Mouse (Mus musculus): Measurements from ENCODE around the gene Olfr156. TPM values are rescaled to one million over a fixed set of nuclear protein-coding genes. Genes with fewer than 3 reads are reported as not detected.
"Not testable (repeated sequence)": the region's sequence is repeated elsewhere in the genome, so short reads cannot be mapped to it uniquely, and the experiment has no call there.

Gene Olfr156
- polyA plus RNA-seq, 1 experiment from 2014 or later = not detected

GRCm38 (mm10) chr4:43838326-43838725, 14.6 kb upstream of the Olfr156 start:
- no peaks in the 10 kb centered on the region for H3K27me3 ChIP-seq (replicated peaks; ENCODE audit: control insufficient read depth, insufficient read depth, low read length)
- H3K9ac ChIP-seq (ENCODE audit: low read depth, low read length) = no peak overlapping the region
- H3K4me1 ChIP-seq (ENCODE audit: control insufficient read depth, insufficient read depth, low read length) = no peaks in the 10 kb centered on the region
- H3K27ac ChIP-seq (replicated peaks; ENCODE audit: low read depth, low read length) = no peak overlapping the region
- ATAC-seq (ENCODE audit: low read depth) (no peak), DNase-seq (ENCODE audit: low spot score) (no peak)
- no peaks in the 10 kb centered on the region for H3K36me3 ChIP-seq (ENCODE audit: control insufficient read depth, insufficient read depth, low read length)
- H3K9me3 ChIP-seq (ENCODE audit: control insufficient read depth, low read length) = 0 out of 2 replicates have a peak, but pooled peaks cover 5% of the 10 kb centered on the region
- whole genome bisulfite sequencing = 61% methylated on average over 3 of the region's 3 CpGs
- H3K4me3 ChIP-seq (ENCODE audit: low read depth, low read length) = no peak overlapping the region
- no peak overlapping the region for H3K4me2 ChIP-seq (ENCODE audit: low read depth, low read length)

DNA sequence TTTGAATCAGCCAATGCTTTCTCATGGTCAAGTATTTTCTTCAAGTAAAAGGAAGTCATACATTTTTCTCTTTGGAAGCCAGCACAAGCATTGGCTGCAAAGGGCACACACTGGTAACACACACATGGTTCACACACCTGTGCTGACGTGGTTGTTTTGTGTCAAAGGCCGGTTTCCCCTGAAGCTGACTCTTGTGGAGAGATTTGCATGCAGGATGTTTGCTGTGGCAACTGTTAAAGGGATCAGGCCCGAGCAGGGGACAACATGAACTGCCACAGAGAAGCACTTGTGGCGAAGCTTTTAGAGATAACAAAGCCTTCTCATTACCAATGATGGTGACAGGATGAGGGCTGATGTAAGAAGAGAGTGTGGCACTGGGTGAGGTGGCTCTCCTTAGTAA, 11.1 kb upstream of the Olfr156 start:
- Histone ChIP-seq H3K4me1 (ENCODE audit: control insufficient read depth, insufficient read depth, low read length) (no peaks in the 10 kb centered on the region), H3K36me3 (ENCODE audit: control insufficient read depth, insufficient read depth, low read length) (no peaks in the 10 kb centered on the region), H3K9me3 (ENCODE audit: control insufficient read depth, low read length) (no peaks in the 10 kb centered on the region), H3K9ac (ENCODE audit: low read depth, low read length) (no peak overlapping the region), H3K27ac (replicated peaks; ENCODE audit: low read depth, low read length) (no peak overlapping the region), H3K27me3 (replicated peaks; ENCODE audit: control insufficient read depth, insufficient read depth, low read length) (no peaks in the 10 kb centered on the region), H3K4me3 (ENCODE audit: low read depth, low read length) (no peak overlapping the region), H3K4me2 (ENCODE audit: low read depth, low read length) (no peak overlapping the region)
- DNase-seq (ENCODE audit: low spot score) (no peak), ATAC-seq (ENCODE audit: low read depth) (no peak)
- 70% methylated on average over 4 of the region's 4 CpGs for whole genome bisulfite sequencing

DNA sequence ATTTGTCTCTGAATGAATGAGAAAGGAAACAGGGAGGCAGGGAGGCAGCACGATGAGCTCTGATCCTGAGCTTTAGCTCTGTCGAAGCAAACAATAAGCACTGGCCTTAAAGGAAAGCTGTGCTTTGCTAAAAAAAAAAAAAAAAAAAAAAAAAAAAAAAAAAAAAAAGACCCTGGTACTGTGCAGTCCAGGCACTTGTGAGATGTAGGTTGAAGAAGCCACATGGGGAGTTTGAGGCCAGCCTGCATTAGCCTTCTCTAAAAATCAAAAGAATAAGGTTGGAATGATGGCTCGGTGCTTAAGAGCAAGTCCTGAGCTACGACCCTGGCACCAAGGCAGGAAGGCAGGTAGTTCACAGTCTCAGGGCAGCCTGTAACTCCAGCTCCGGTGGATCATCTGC, 10.1 kb upstream of the Olfr156 start:
- DNase-seq (ENCODE audit: low spot score) = no peak
- H3K4me3 ChIP-seq (ENCODE audit: low read depth, low read length) = no peak overlapping the region
- H3K27ac ChIP-seq (replicated peaks; ENCODE audit: low read depth, low read length) = no peak overlapping the region
- no peak overlapping the region for H3K4me2 ChIP-seq (ENCODE audit: low read depth, low read length)
- H3K36me3 ChIP-seq (ENCODE audit: control insufficient read depth, insufficient read depth, low read length) = no peaks in the 10 kb centered on the region
- ATAC-seq (ENCODE audit: low read depth) = no peak
- H3K4me1 ChIP-seq (ENCODE audit: control insufficient read depth, insufficient read depth, low read length) = no peaks in the 10 kb centered on the region
- 68% methylated on average over 5 of the region's 5 CpGs for WGBS
- no peaks in the 10 kb centered on the region for H3K9me3 ChIP-seq (ENCODE audit: control insufficient read depth, low read length)
- H3K27me3 ChIP-seq (replicated peaks; ENCODE audit: control insufficient read depth, insufficient read depth, low read length) = no peaks in the 10 kb centered on the region
- no peak overlapping the region for H3K9ac ChIP-seq (ENCODE audit: low read depth, low read length)

- Histone ChIP-seq H3K4me2 (ENCODE audit: low read depth, low read length) (no peak overlapping the region), H3K4me1 (ENCODE audit: control insufficient read depth, insufficient read depth, low read length) (no peaks in the 10 kb centered on the region), H3K9me3 (ENCODE audit: control insufficient read depth, low read length) (no peaks in the 10 kb centered on the region), H3K27me3 (replicated peaks; ENCODE audit: control insufficient read depth, insufficient read depth, low read length) (no peaks in the 10 kb centered on the region), H3K36me3 (ENCODE audit: control insufficient read depth, insufficient read depth, low read length) (no peaks in the 10 kb centered on the region), H3K27ac (replicated peaks; ENCODE audit: low read depth, low read length) (no peak overlapping the region), H3K4me3 (ENCODE audit: low read depth, low read length) (no peak overlapping the region), H3K9ac (ENCODE audit: low read depth, low read length) (no peak overlapping the region)
- 72% methylated on average over 5 of the region's 5 CpGs for WGBS
- ATAC-seq (ENCODE audit: low read depth) (no peak), DNase-seq (ENCODE audit: low spot score) (no peak)
Measured at GRCm38 (mm10) chr4:43832031-43832430, 8.3 kb upstream of the Olfr156 start.

DNA sequence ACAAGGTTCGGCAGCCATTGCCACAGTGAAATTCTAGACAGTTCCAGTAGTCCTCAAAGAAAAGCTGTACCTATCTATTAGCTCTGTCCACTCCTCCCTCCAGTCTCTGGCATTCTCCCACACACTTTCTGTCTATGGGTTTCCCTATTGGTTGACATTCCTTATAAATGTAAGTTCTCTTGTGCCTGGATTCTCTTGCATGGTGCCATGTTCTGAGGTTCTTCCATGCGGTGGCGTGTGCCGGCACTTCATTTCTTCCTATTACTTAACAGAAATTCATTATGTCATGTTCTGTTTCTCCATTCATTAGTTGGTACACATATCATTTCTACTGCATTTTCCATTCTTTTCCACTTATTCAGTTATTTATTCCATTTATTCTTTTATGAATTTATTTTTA, 5.1 kb upstream of the Olfr156 start:
- ATAC-seq (ENCODE audit: low read depth) (no peak), DNase-seq (ENCODE audit: low spot score) (no peak)
- no peak overlapping the region for H3K27ac ChIP-seq (replicated peaks; ENCODE audit: low read depth, low read length)
- WGBS = 90% methylated on average over 4 of the region's 4 CpGs
- no peaks in the 10 kb centered on the region for H3K9me3 ChIP-seq (ENCODE audit: control insufficient read depth, low read length)
- H3K4me1 ChIP-seq (ENCODE audit: control insufficient read depth, insufficient read depth, low read length) = no peaks in the 10 kb centered on the region
- H3K9ac ChIP-seq (ENCODE audit: low read depth, low read length) = no peak overlapping the region
- no peak overlapping the region for H3K4me2 ChIP-seq (ENCODE audit: low read depth, low read length)
- H3K27me3 ChIP-seq (replicated peaks; ENCODE audit: control insufficient read depth, insufficient read depth, low read length) = no peaks in the 10 kb centered on the region
- H3K36me3 ChIP-seq (ENCODE audit: control insufficient read depth, insufficient read depth, low read length) = no peaks in the 10 kb centered on the region
- no peak overlapping the region for H3K4me3 ChIP-seq (ENCODE audit: low read depth, low read length)

DNA sequence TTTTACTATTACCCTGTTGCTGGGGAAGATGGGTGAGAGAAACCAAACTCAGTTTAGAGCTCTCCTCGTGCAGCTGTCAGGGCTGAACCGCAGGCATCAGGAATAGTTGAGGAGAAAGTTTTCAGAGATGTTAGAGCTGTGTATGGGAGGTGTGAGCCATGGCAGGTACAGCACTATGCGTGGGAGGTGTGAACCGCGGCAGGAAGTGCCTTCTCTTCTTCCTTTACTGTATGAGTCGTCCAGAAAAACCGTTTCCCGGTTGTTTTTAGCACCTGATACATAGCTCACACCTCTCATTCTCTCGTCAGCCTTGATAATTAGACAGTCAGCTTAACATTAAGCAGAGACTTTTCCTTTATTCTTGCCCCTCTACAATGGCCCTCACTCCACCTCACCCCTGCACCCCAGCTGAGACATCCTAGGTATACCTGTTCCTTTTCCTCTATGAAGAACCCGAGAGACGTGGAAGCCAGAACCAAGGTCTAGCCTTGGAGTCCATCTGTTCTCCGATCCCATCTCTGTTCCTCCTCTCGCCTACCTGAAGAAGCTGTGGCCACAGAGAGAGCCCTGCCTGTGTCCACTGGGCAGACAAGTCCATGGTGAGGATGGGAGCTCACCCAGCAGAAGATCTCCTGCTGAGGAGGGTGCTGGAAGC, 672 bp downstream of the Olfr156 start:
- Histone ChIP-seq H3K4me3 (ENCODE audit: low read depth, low read length) (no peak overlapping the region), H3K27me3 (replicated peaks; ENCODE audit: control insufficient read depth, insufficient read depth, low read length) (no peaks in the 10 kb centered on the region), H3K27ac (replicated peaks; ENCODE audit: low read depth, low read length) (no peak overlapping the region), H3K9me3 (ENCODE audit: control insufficient read depth, low read length) (no peaks in the 10 kb centered on the region), H3K4me1 (ENCODE audit: control insufficient read depth, insufficient read depth, low read length) (0 out of 2 replicates have a peak, but pooled peaks cover 2% of the 10 kb centered on the region), H3K4me2 (ENCODE audit: low read depth, low read length) (no peak overlapping the region), H3K36me3 (ENCODE audit: control insufficient read depth, insufficient read depth, low read length) (no peaks in the 10 kb centered on the region), H3K9ac (ENCODE audit: low read depth, low read length) (no peak overlapping the region)
- ATAC-seq (ENCODE audit: low read depth) (no peak), DNase-seq (ENCODE audit: low spot score) (no peak)
- WGBS = 86% methylated on average over 13 of the region's 13 CpGs

DNA sequence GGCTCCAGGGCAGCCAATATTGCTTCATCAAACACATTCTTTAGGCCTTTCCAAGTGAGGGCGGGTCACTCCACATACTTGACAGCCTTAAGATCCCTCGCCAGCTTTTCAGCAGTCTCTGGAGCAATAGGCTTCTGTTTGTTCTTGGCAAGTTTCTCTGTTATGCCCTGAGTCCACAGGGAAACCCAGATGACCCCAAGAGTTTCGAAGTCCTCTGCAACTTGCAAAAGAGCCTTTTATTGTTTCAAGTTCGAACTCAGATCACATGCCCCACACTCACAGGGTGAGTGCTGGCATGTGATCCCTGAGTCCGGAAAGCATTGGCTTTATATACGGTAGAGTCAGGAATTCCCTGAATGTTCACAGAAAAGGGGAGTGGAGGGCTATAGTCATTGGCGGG, 24.8 kb downstream of the Olfr156 start:
- Histone ChIP-seq H3K9me3 (ENCODE audit: control insufficient read depth, low read length) (peaks cover 7% of the 10 kb centered on the region; the same call in 1 of the 2 replicates), H3K4me2 (ENCODE audit: low read depth, low read length) (no peak overlapping the region), H3K27me3 (replicated peaks; ENCODE audit: control insufficient read depth, insufficient read depth, low read length) (no peaks in the 10 kb centered on the region), H3K27ac (replicated peaks; ENCODE audit: low read depth, low read length) (no peak overlapping the region), H3K9ac (ENCODE audit: low read depth, low read length) (no peak overlapping the region), H3K4me1 (ENCODE audit: control insufficient read depth, insufficient read depth, low read length) (no peaks in the 10 kb centered on the region), H3K4me3 (ENCODE audit: low read depth, low read length) (no peak overlapping the region), H3K36me3 (ENCODE audit: control insufficient read depth, insufficient read depth, low read length) (no peaks in the 10 kb centered on the region)
- ATAC-seq (ENCODE audit: low read depth) (no peak), DNase-seq (ENCODE audit: low spot score) (no peak)
- WGBS = 70% methylated on average over 7 of the region's 7 CpGs

DNA sequence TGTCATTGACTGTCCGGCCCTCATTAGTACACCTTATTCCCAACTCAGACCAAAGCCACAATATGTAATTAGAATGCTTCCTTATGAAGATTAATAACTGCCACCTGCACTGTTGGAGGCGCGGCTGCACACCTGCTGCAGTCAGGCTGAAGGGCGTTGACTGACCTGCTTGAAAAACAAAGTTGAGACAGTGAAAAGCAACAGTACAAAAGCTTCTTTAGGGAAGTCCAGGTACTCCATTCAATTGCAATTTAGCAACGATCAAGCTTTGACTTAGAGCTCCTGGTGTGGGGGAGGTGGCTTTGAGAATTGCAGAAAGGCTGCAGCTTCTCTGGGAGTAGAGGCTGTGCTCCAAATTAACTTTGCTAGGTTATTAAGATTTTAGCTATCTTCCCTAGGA, 27.9 kb downstream of the Olfr156 start:
- not testable (repeated sequence) for ATAC-seq (ENCODE audit: low read depth); H3K4me1 ChIP-seq (ENCODE audit: control insufficient read depth, insufficient read depth, low read length); H3K36me3 ChIP-seq (ENCODE audit: control insufficient read depth, insufficient read depth, low read length); H3K4me2 ChIP-seq (ENCODE audit: low read depth, low read length); H3K4me3 ChIP-seq (ENCODE audit: low read depth, low read length); H3K27ac ChIP-seq (replicated peaks; ENCODE audit: low read depth, low read length); H3K27me3 ChIP-seq (replicated peaks; ENCODE audit: control insufficient read depth, insufficient read depth, low read length); H3K9me3 ChIP-seq (ENCODE audit: control insufficient read depth, low read length); DNase-seq (ENCODE audit: low spot score); H3K9ac ChIP-seq (ENCODE audit: low read depth, low read length)
- WGBS = 83% methylated on average over 5 of the region's 5 CpGs

- Histone ChIP-seq H3K9me3 (ENCODE audit: control insufficient read depth, low read length) (no peaks in the 10 kb centered on the region), H3K9ac (ENCODE audit: low read depth, low read length) (no peak overlapping the region), H3K36me3 (ENCODE audit: control insufficient read depth, insufficient read depth, low read length) (no peaks in the 10 kb centered on the region), H3K4me2 (ENCODE audit: low read depth, low read length) (no peak overlapping the region), H3K27ac (replicated peaks; ENCODE audit: low read depth, low read length) (no peak overlapping the region), H3K27me3 (replicated peaks; ENCODE audit: control insufficient read depth, insufficient read depth, low read length) (no peaks in the 10 kb centered on the region), H3K4me3 (ENCODE audit: low read depth, low read length) (no peak overlapping the region), H3K4me1 (ENCODE audit: control insufficient read depth, insufficient read depth, low read length) (no peaks in the 10 kb centered on the region)
- ATAC-seq (ENCODE audit: low read depth) (no peak), DNase-seq (ENCODE audit: low spot score) (no peak)
- WGBS = 70% methylated on average over 6 of the region's 6 CpGs
Measured at GRCm38 (mm10) chr4:43795296-43795695, 28.4 kb downstream of the Olfr156 start.
